Mouse (Mus musculus) midbrain, embryonic 15.5 days (tissue): ENCODE results near the gene Arl4c. TPM values are rescaled to one million over a fixed set of nuclear protein-coding genes. Genes with fewer than 3 reads are reported as not detected.

Experiments used
- ATAC-seq: fragments of 200-750 bp; cut with Nextera tagmentation; replicated peaks from 2 replicates; pipeline ENCODE4 v1.8.0; 2017; ENCODE audit warnings: moderate TSS enrichment
- H3K27ac ChIP-seq: fragments of 300-500 bp; sonication (generic); 2 replicates; pipeline ENCODE4 v1.5.1; 2015; ENCODE audit warnings: mild to moderate bottlenecking, inconsistent platforms
- H3K27me3 ChIP-seq: fragments of 300-500 bp; sonication (generic); replicated peaks from 2 replicates; pipeline ENCODE4 v1.6.1; 2015; ENCODE audit warnings: inconsistent platforms
- H3K36me3 ChIP-seq: fragments of 300-500 bp; sonication (generic); replicated peaks from 2 replicates; pipeline ENCODE4 v1.6.1; 2015; ENCODE audit warnings: inconsistent platforms
- H3K4me1 ChIP-seq: fragments of 300-500 bp; sonication (generic); 2 replicates; pipeline ENCODE4 v1.6.1; 2015; ENCODE audit warnings: inconsistent platforms
- H3K4me2 ChIP-seq: fragments of 300-500 bp; sonication (generic); 2 replicates; pipeline ENCODE4 v1.6.1; 2015; ENCODE audit warnings: inconsistent platforms, mild to moderate bottlenecking, moderate library complexity
- H3K4me3 ChIP-seq: fragments of 300-500 bp; sonication (generic); 2 replicates; pipeline ENCODE4 v1.5.1; 2015; ENCODE audit warnings: mild to moderate bottlenecking, inconsistent platforms
- H3K9ac ChIP-seq: fragments of 300-500 bp; sonication (generic); 2 replicates; pipeline ENCODE4 v1.6.1; 2015; ENCODE audit warnings: mild to moderate bottlenecking, inconsistent platforms
- H3K9me3 ChIP-seq: fragments of 300-500 bp; sonication (generic); 2 replicates; pipeline ENCODE4 v1.6.1; 2016; ENCODE audit warnings: inconsistent platforms
- WGBS: fragments of 180-500 bp; shearing (Covaris S2); methylation state at CpG from one replicate; pipeline ENCODE4 v1.1.7; 2015; ENCODE audit warnings: mixed read lengths; 5-methylcytosine and 5-hydroxymethylcytosine counted together
- polyA plus RNA-seq: library from polyadenylated mRNA; unstranded; fragments of >200 nt; fragmentation: Nextera tagmentation; extraction: Ambion mirVana; gene quantifications from 2 replicates; pipeline ENCODE4 v1.2.1, GENCODE M21; 2015

Arl4c gene
- polyA plus RNA-seq, 1 experiment from 2014 or later: 55.6 TPM

- peak overlapping the region; percentile 92 for H3K9ac ChIP-seq
- peaks cover 27% of the 10 kb centered on the region for H3K4me1 ChIP-seq
- H3K4me3 ChIP-seq: peak overlapping the region; percentile 66
- no peak for ATAC-seq
- peak overlapping the region; percentile 98 for H3K27ac ChIP-seq
- no peaks in the 10 kb centered on the region for H3K9me3 ChIP-seq
- peak overlapping the region; percentile 81 for H3K4me2 ChIP-seq
- no peaks in the 10 kb centered on the region for H3K27me3 ChIP-seq
- WGBS: 5% methylated on average over 5 of the region's 5 CpGs
- H3K36me3 ChIP-seq: 0 out of 2 replicates have a peak, but pooled peaks cover 13% of the 10 kb centered on the region
These were observed 2.6 kb downstream of the Arl4c start for GRCm38 (mm10) chr1:88699401-88699800.

- H3K27ac ChIP-seq: peak overlapping the region; percentile 98
- peaks cover 27% of the 10 kb centered on the region for H3K4me1 ChIP-seq
- H3K4me3 ChIP-seq: peak overlapping the region; percentile 66
- H3K27me3 ChIP-seq: no peaks in the 10 kb centered on the region
- ATAC-seq: no peak
- no peaks in the 10 kb centered on the region for H3K9me3 ChIP-seq
- WGBS: 3% methylated on average over 5 of the region's 5 CpGs
- H3K9ac ChIP-seq: peak overlapping the region; percentile 54
- H3K4me2 ChIP-seq: peak overlapping the region; percentile 81
- H3K36me3 ChIP-seq: 0 out of 2 replicates have a peak, but pooled peaks cover 13% of the 10 kb centered on the region
These were observed 3.1 kb downstream of the Arl4c start for GRCm38 (mm10) chr1:88698926-88699325.

GRCm38 (mm10) chr1:88698131-88698530, 3.9 kb downstream of the Arl4c start:
- 85% methylated on average over 6 of the region's 6 CpGs for whole genome bisulfite sequencing

GRCm38 (mm10) chr1:88696408-88696807, 5.6 kb downstream of the Arl4c start:
- Histone ChIP-seq H3K27ac (no peak overlapping the region), H3K4me1 (peaks cover 20% of the 10 kb centered on the region), H3K9ac (no peak overlapping the region), H3K9me3 (no peaks in the 10 kb centered on the region), H3K4me2 (no peak overlapping the region), H3K36me3 (0 out of 2 replicates have a peak, but pooled peaks cover 13% of the 10 kb centered on the region), H3K27me3 (no peaks in the 10 kb centered on the region), H3K4me3 (no peak overlapping the region)
- 68% methylated on average over 4 of the region's 4 CpGs for WGBS
- ATAC-seq: no peak

More at GRCm38 (mm10) chr1:88698131-88698530, 3.9 kb downstream of the Arl4c start:
- no peak for ATAC-seq
- Histone ChIP-seq H3K36me3 (0 out of 2 replicates have a peak, but pooled peaks cover 13% of the 10 kb centered on the region), H3K27me3 (no peaks in the 10 kb centered on the region), H3K4me2 (peak overlapping the region; percentile 81), H3K9ac (peak overlapping the region; percentile 54; the same call in 1 of the 2 replicates), H3K9me3 (no peaks in the 10 kb centered on the region), H3K4me3 (peak overlapping the region; percentile 66), H3K4me1 (peaks cover 27% of the 10 kb centered on the region), H3K27ac (peak overlapping the region; percentile 98; the same call in 1 of the 2 replicates)

GRCm38 (mm10) chr1:88694353-88694752, 7.7 kb downstream of the Arl4c start:
- Histone ChIP-seq H3K27ac (no peak overlapping the region), H3K4me1 (peaks cover 20% of the 10 kb centered on the region), H3K9ac (no peak overlapping the region), H3K27me3 (no peaks in the 10 kb centered on the region), H3K36me3 (0 out of 2 replicates have a peak, but pooled peaks cover 13% of the 10 kb centered on the region), H3K4me2 (no peak overlapping the region), H3K9me3 (no peaks in the 10 kb centered on the region), H3K4me3 (no peak overlapping the region)
- no peak for ATAC-seq
- WGBS: 90% methylated on average over 10 of the region's 10 CpGs

- H3K36me3 ChIP-seq: 0 out of 2 replicates have a peak, but pooled peaks cover 9% of the 10 kb centered on the region
- no peak overlapping the region for H3K9ac ChIP-seq
- no peak overlapping the region for H3K27ac ChIP-seq
- H3K4me1 ChIP-seq: peaks cover 8% of the 10 kb centered on the region
- H3K9me3 ChIP-seq: no peaks in the 10 kb centered on the region
- ATAC-seq: no peak
- no peaks in the 10 kb centered on the region for H3K27me3 ChIP-seq
- WGBS: 72% methylated on average over 2 of the region's 2 CpGs
- no peak overlapping the region for H3K4me3 ChIP-seq
- no peak overlapping the region for H3K4me2 ChIP-seq
These were observed 9.7 kb downstream of the Arl4c start for GRCm38 (mm10) chr1:88692293-88692827.

- Histone ChIP-seq H3K4me1 (no peaks in the 10 kb centered on the region), H3K4me2 (no peak overlapping the region), H3K27ac (no peak overlapping the region), H3K4me3 (no peak overlapping the region), H3K9ac (no peak overlapping the region), H3K9me3 (no peaks in the 10 kb centered on the region), H3K27me3 (no peaks in the 10 kb centered on the region), H3K36me3 (no peaks in the 10 kb centered on the region)
- no peak for ATAC-seq
- WGBS: 93% methylated on average over 6 of the region's 6 CpGs
These were observed 11.4 kb downstream of the Arl4c start for GRCm38 (mm10) chr1:88690601-88691000.

GRCm38 (mm10) chr1:88684765-88685164, 17.3 kb downstream of the Arl4c start:
- Histone ChIP-seq H3K27ac (no peak overlapping the region), H3K36me3 (no peaks in the 10 kb centered on the region)
- 90% methylated on average over 1 of the region's 1 CpGs for WGBS

GRCm38 (mm10) chr1:88681596-88681995, 20.4 kb downstream of the Arl4c start:
- H3K36me3 ChIP-seq: no peaks in the 10 kb centered on the region
- no peak overlapping the region for H3K27ac ChIP-seq
- H3K4me3 ChIP-seq: no peak overlapping the region
- 93% methylated on average over 4 of the region's 4 CpGs for WGBS
- no peak overlapping the region for H3K9ac ChIP-seq
- no peak overlapping the region for H3K4me2 ChIP-seq
- H3K4me1 ChIP-seq: no peaks in the 10 kb centered on the region
- no peak for ATAC-seq
- H3K27me3 ChIP-seq: no peaks in the 10 kb centered on the region
- no peaks in the 10 kb centered on the region for H3K9me3 ChIP-seq

More at GRCm38 (mm10) chr1:88684765-88685164, 17.3 kb downstream of the Arl4c start:
- H3K4me2 ChIP-seq: no peak overlapping the region
- H3K4me1 ChIP-seq: no peaks in the 10 kb centered on the region
- no peak overlapping the region for H3K9ac ChIP-seq
- H3K4me3 ChIP-seq: no peak overlapping the region
- H3K9me3 ChIP-seq: no peaks in the 10 kb centered on the region
- no peaks in the 10 kb centered on the region for H3K27me3 ChIP-seq
- no peak for ATAC-seq

- WGBS: 71% methylated on average over 3 of the region's 3 CpGs
- Histone ChIP-seq H3K36me3 (no peaks in the 10 kb centered on the region), H3K4me3 (no peak overlapping the region), H3K27ac (no peak overlapping the region), H3K9me3 (no peaks in the 10 kb centered on the region), H3K4me1 (no peaks in the 10 kb centered on the region), H3K4me2 (no peak overlapping the region), H3K9ac (no peak overlapping the region), H3K27me3 (no peaks in the 10 kb centered on the region)
- ATAC-seq: no peak
These were observed 21.2 kb downstream of the Arl4c start for GRCm38 (mm10) chr1:88680804-88681203.

- Histone ChIP-seq H3K27me3 (no peaks in the 10 kb centered on the region), H3K9me3 (no peaks in the 10 kb centered on the region), H3K4me2 (no peak overlapping the region), H3K9ac (no peak overlapping the region), H3K4me1 (no peaks in the 10 kb centered on the region), H3K36me3 (no peaks in the 10 kb centered on the region), H3K4me3 (no peak overlapping the region), H3K27ac (no peak overlapping the region)
- ATAC-seq: no peak
- WGBS: 48% methylated on average over 3 of the region's 3 CpGs
These were observed 23.7 kb downstream of the Arl4c start for GRCm38 (mm10) chr1:88678231-88678739.

- Histone ChIP-seq H3K4me1 (peaks cover 15% of the 10 kb centered on the region), H3K36me3 (no peaks in the 10 kb centered on the region), H3K4me2 (no peak overlapping the region), H3K27me3 (no peaks in the 10 kb centered on the region), H3K9ac (no peak overlapping the region), H3K27ac (no peak overlapping the region), H3K9me3 (no peaks in the 10 kb centered on the region), H3K4me3 (no peak overlapping the region)
- WGBS: 31% methylated on average over 4 of the region's 4 CpGs
- no peak for ATAC-seq
These were observed 31.2 kb downstream of the Arl4c start for GRCm38 (mm10) chr1:88670807-88671206.
